Mouse (Mus musculus): Measurements from ENCODE around the gene Padi4.
A peak's percentile ranks its signal among the peaks of the same experiment; 100 is the strongest.

Padi4 gene

DNA sequence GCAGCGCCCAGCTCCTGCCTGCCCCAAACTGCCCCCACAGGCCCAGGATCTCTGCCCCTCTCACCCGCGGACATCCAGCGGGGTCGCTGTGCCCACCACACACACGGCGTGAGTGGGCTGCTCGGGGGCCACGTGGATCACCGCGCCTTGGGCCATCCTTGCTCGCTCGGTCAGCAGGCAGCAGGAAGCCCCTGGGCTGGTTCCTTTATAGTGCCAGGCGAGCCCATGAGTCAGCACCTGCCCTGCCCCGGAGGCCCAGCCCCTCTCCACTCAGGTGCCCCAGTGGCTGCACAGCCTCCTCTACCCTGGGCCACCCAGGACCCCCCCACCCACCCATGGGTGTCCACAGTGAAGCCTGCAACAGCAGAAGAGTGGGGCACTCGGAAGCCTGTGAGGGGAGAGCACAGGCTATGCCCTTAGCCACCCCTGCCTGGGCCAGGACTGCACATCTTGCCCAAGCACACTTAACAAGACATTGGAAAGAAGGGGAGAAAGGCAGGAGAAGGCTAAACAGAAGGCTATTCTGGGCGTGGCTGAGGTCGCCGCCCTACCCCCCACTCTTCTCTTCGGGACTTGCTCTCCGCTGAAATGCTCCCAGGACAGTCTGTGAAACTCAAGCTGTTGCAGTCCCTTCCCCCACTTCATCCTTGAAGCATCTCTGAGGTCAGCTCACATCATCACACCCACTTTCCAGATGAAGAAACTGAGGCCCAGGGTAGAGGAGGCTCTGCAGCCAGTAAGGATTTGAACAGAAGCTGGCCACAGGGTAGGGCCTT is at the start of gene Padi4:
TSS of gene Padi4 (minus strand) at position 212 of the 776 bp plus-strand sequence.
- DNase-seq (ENCODE audit: low spot score): no peak

DNA sequence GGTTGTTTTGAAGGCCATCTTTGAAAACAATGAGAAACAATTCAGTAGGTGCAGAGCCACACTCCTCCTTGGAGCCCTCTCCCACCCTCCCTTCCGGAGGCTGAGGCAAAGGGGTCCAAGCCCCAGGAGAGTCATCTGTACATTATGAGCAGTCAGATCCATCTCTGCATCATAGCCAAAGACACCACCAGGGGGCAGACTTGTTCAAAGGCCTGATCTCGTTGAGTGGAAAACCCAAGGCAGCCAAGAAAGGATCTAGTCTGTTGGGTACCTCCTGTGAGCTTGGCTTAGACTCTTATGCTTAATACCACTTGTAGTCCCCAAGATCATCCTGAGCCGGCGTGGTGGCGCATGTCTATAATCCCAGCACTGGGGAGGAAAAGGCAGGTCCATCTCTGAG is 48.0 kb upstream of the Padi4 start:
- no peak for DNase-seq (ENCODE audit: low spot score)

- DNase-seq (ENCODE audit: low spot score): no peak
Measured at GRCm38 (mm10) chr4:140817413-140817812, 43.4 kb upstream of the Padi4 start.

DNA sequence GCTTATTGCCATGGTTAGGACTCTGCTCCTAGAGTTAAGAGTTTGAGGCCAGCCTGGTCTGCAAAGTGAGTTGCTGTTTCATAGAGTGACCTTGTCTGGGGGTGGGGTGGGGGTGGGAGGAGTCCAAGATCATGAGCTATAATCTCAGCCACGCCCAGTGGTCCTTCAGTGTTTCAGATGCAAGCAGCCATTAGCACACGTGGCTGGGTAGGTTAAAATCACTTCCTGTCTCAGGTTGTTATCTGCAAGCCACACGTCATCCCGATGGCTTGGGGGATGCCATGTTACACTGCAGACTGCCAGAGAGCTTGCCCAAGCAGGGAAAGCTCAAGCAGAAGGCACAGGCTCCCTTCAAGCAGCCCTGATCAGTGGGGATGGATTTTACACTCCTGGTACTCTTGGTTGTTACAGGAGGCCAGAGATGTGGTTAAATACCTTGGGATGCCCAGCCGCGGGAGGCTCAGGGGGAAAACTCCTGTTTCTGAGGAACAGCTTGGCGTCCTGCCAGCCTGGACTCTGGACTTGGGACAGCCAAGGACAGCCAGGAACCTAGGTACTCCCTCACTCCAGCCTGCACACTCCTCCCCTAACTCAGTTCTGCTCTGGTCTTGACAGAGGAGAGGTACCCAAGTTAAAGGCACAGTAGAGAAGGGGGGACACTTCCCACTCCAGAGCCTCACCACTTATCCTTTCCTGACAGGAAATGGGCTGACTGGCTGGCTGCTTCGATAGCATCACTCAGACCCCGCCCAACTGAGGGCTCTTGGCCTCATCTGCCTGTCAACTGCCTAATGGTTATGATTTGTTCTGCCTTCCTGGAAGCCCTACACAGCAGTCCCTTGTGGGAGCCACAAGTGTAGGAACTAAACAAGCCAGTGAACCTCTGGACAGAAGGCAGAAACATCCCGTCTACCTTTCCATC is 42.2 kb upstream of the Padi4 start:
- no peak for DNase-seq (ENCODE audit: low spot score)

DNA sequence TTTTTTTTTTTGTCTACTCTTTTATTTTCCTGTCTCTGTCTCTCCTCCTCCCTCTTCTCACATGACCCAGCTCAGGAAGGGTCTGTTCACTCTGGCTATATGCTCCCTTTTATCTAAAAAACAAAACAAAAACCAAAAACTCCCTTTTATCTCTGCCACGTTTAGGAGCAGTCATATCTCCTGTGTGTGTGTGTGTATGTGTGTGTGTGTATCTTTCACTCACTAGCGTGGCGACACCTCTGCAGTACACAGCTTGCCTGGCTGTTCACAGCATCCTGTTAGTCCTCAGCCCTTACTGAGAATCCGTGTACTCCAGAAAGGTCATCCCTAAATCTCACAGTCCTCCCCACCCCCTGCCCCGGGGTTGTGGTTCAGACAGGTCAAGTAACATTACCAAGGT is 41.5 kb upstream of the Padi4 start:
- no peak for DNase-seq (ENCODE audit: low spot score)

- DNase-seq (ENCODE audit: low spot score): peak; percentile 32
Measured at GRCm38 (mm10) chr4:140814241-140815225, 40.5 kb upstream of the Padi4 start.

DNA sequence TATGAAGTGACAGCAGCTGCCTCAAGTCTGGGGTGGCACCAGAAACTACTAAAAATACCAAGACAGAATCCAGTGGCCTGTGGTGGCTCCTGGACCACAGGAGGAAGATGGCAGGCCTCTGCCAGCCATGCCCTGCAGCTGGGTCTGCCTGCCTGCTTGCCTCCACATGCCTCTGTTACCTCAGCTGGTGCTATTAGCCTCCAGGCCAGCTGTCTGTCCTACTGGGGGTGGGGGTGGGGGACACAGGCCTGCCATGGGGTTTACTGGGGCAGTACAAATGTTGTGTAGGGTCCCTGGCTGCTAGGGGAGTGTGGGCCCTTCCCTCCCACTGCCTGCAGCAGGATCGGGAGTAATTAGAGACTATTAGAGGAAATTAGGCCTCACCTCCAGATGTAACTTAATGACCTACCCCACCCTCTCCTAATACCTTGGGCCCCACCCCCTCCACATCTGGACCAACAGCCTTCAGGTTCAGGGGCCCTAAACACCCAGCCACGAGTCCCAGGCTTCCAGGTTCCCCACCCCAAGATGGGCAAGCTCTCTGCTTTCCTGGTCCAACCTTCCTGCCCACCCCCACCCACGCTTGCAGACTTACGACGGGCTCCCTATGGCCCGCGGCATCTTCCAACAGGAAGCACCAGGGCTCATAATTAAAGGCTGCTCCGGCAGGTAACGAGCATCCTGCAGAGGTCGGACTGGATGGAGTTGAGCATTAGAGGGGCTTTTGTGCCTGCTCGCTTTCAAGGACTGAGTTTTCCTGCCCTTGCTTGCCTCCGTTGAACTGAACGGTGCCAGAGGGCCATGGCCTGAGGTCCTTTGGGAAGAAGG is 39.5 kb upstream of the Padi4 start:
- no peak for DNase-seq (ENCODE audit: low spot score)

- no peak for DNase-seq (ENCODE audit: low spot score)
Measured at GRCm38 (mm10) chr4:140812609-140813008, 38.6 kb upstream of the Padi4 start.

DNA sequence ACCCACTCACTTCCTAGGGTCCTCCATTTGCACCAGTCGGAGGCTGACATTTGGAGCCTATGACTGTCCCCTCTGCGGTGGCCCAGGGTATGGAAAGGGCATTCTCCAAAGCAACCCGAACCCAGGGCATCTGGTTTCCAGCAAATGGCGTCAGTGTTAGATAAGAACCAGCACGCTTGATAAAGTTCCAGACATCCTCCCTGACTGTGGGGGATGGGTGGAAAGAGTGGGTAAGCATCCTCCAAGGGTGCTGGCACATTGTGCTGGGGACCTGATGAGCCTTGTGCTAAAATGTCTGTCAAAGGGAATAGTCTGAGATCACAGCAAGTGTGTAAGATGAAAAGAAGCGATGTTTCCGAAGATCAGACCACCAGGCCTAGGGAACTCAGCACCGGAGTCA is 38.2 kb upstream of the Padi4 start:
- DNase-seq (ENCODE audit: low spot score): no peak

GRCm38 (mm10) chr4:140810458-140811260 is 36.6 kb upstream of the Padi4 start, which contains the start of gene Padi3:
Gene Padi3 (minus strand): TSS chr4:140810648.
- no peak for DNase-seq (ENCODE audit: low spot score)

DNA sequence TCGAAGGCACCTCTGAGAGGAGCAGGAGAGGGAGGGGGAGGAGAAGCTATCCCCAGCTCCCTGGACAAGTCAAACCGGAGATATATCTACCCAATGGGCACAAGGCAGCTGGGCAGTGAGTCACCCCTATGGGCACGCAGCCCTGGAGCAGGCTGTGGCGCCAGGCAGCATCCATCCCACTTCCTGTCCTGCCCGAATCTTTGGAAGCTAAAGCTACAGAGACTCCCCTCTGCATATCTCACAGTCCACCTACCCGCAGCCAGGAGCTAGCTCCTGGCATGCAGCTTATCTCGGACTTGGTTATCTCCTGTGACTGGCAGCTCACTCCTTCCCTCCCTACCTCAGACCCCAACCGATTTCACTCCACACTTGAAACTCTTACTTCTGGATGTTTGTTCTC is 35.1 kb upstream of the Padi4 start:
- no peak for DNase-seq (ENCODE audit: low spot score)

GRCm38 (mm10) chr4:140804601-140805000 is 30.6 kb upstream of the Padi4 start:
- DNase-seq (ENCODE audit: low spot score): no peak

- no peak for DNase-seq (ENCODE audit: low spot score)
Measured at GRCm38 (mm10) chr4:140801364-140801763, 27.3 kb upstream of the Padi4 start.

DNA sequence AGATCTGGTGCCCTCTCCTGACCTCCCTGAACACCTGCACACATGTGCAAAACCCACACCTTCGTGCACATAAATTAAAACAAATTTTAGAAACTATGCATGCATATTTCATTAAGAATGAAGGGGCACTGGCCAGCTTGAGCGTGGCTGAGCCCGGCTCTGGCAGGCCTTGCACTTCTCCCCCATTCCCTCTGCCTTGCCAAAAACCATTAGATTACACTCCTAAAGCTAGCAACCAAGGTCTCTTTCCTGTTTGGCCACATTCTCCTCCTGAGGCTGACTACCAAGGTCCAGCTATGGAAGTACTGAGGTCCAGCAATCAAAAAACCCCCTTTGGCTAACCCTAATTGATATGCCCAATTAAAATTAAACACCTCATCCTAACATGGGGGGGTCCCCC is 22.8 kb upstream of the Padi4 start:
- DNase-seq (ENCODE audit: low spot score): no peak

DNA sequence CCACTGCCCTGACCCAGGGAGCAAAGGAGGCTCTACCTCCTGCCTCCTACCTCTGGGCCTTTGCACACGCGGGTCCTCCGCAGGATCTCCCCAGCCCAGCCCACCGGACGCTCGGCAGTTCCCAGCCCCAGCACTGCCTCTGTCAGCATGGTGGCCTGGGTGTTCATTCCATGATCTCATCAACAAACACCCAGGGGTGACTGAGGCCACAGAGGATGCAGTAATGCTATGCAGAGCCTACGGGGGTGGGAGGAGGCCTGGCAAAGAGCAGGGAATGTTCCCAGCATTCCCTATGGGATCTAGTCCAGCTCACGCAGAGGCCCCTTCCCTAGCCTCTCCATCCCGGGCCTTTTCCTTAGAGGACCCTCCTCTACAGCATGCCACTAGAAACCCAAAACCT is 20.6 kb upstream of the Padi4 start:
- no peak for DNase-seq (ENCODE audit: low spot score)

DNA sequence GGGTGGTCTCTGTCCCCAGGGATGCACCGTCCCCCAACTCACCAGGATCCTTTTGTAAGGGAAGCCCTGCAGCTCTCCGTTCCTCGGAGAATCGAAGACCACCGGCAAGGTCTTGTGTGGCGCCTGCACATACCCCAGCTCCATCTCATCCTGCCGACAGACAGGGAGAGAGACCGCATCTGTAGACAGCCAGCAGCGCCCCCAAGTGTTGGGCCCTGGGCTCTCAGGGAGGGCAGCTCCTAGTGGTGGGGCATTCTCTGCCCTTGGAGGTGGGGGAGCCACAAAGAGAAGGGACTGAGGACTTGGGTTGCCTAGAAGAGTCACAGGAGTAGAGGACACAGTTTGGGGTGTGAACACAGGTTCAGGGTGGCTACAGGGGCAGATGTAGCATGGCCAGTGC is 19.8 kb upstream of the Padi4 start:
- no peak for DNase-seq (ENCODE audit: low spot score)

GRCm38 (mm10) chr4:140792584-140792983 is 18.5 kb upstream of the Padi4 start:
- DNase-seq (ENCODE audit: low spot score): no peak

DNA sequence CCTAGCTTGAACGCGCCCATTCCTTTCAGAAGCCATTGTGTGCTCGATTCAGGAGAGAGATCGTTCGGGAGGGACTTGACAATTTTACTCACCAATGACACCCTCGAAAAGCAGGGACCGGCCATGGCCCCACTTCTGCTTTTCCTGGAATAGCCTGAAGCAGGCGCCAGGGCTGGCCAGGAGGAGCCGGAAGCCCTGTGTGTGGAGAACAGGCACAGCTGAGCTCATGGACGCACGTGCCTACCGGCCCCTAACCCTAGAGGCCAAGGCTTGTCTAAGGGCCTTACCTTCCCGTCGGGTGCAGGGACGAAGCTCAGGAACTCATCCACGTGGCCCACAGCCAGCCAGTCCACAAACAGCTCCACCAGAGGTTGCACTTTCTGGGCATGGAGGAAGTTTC is 17.0 kb upstream of the Padi4 start:
- no peak for DNase-seq (ENCODE audit: low spot score)

DNA sequence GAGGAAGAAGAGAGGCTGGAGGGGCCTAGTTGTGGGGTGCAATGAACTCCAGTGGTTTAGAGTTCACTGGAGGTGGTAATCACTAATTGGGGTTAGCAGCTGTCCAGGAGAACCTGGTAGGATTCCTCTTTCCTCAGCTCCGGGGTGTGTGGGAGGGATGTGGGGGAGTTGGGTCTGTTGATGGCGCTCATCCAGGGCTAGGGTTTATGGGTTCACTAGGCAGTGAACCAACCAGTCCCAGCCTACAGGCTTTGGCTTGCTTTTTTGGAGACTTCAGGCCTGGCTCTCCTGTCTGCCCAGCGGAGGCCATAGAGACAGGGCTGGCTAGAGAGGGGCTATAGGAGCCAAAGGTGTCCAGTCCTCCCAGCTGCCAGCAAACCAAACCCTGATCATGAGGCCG is 15.9 kb upstream of the Padi4 start:
- no peak for DNase-seq (ENCODE audit: low spot score)

DNA sequence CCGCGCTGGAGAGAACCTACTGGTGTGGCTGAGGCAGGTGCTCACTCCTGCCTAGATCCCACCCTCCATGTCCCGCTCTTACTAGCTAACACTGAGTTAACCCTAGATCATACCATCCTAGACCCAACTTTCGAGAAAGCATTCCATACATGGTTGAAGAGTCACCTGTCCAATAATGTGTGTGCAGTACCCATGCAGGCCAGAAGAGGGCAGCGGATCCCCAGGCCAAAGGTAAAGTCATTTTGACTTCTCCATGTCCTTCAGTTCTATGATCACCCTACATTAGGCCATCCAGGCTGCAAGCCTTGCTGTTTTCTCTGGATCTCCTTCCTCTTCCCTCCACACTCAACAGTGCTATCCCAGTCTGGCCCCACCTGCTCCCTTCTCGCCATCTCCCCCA is 14.9 kb upstream of the Padi4 start:
- peak; percentile 31 for DNase-seq (ENCODE audit: low spot score)
